Mouse (Mus musculus) spleen, embryonic (tissue): ENCODE data around the gene Gm26620.

Experiments used
- CTCF ChIA-PET: fragments of 350-600 bp; sonication (Branson Sonifier 250); formaldehyde crosslinking; loops from one replicate; lab custom pipeline; 2022; lab: Charles Lee

Gm26620 gene

GRCm38 (mm10) chr1:170907456-170908191 is 22.8 kb downstream of the Gm26620 start:
- CTCF ChIA-PET: interaction anchor here (0.6 to 0.8 kb wide), 5 partner anchors 10 to 86 kb away, joined by 3 to 19 read pairs (median 6); no protein-coding TSS in a partner anchor

DNA sequence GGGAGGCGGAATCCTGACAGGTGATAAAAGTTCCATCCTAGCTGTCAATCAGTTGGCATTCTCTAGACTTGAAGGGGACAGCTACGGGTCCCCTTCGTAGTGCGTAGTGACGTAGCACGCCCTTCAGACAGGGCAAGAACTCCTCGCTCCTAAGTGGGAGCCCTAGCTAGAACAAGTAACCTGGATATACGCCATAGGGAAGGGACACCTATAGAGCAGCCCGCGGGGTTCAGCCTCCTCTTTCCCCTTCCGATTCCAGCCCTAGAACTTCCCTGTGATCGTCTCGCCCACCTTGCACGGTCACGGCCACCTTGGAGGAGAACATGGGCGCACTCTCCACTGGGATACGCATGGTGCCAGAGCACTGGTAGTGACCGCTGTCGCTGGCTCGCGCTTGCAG is 23.5 kb downstream of the Gm26620 start:
- CTCF ChIA-PET: interaction anchor here (0.7 to 0.8 kb wide), 2 partner anchors 35 to 89 kb away, joined by 3 to 6 read pairs; no protein-coding TSS in a partner anchor

GRCm38 (mm10) chr1:170911907-170912660 is 27.2 kb downstream of the Gm26620 start:
- CTCF ChIA-PET: no interaction called here

DNA sequence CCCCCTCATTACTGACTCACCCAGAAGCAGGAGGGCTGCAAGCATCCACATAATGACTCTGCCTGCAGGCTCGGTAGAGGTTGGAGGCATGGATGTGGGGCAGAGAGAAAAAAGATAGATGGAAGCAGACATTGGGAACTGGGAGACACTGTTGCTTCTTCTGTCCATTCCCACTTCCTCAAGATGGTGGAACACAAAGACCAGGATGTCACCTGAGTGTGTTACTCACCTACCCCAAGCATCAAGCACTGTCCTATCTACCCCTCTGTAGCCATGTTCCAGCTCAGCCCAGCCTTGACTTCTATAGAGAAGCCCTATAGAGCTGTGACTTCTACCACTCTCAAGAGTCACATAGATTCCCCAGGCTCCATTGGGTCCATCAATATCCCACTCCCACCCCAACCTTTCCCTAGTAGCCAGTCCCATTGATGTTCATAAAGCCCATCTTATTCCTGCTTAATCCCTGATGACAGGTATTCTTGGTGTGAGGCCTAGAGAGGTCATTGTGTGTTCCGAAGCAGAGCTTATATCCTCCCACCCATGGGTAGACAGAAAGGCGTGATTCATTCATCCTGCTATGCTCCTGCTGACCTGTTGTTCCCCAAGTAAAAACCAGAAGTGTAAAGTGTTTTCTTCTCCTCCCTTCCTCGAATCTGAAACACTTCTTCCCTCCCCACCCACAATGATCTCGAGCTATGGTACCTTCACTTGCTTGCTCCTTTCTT is 28.2 kb downstream of the Gm26620 start, which contains the start of gene Fcrlb:
Fcrlb (minus strand) TSS at position 51 of the 725 bp plus-strand sequence.
- CTCF ChIA-PET: interaction anchor here (0.7 kb wide), 1 partner anchor 496 kb away, joined by 3 read pairs; no protein-coding TSS in a partner anchor

GRCm38 (mm10) chr1:170915657-170916056 is 30.8 kb downstream of the Gm26620 start:
- CTCF ChIA-PET: interaction anchor here (0.6 to 0.9 kb wide), 3 partner anchors 25 to 62 kb away, joined by 3 to 4 read pairs (median 3); no protein-coding TSS in a partner anchor

DNA sequence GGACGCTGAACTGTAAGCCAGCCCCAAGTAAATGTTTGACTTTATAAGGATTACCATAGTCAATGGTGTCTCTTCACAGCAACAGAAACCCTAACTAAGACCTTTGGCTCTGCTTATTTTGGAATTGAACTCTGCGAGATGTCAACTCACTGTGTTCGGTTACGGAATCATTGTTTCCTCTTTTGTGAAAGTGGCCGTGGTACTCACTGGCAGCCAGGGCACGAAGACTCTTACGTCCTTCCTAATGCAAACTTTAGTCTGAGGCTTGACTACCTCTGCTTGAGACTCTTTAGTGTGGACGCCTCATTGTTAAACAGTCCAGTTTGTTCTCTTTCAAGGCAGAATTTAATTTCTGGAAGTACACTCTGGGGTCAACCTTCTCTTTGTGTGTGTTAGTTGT is 34.4 kb downstream of the Gm26620 start:
- CTCF ChIA-PET: interaction anchor here (0.6 kb wide), 1 partner anchor 66 kb away, joined by 3 read pairs; no protein-coding TSS in a partner anchor

GRCm38 (mm10) chr1:170924485-170924884 is 39.6 kb downstream of the Gm26620 start:
- CTCF ChIA-PET: interaction anchor here (0.9 kb wide), 1 partner anchor 14 kb away, joined by 3 read pairs; no protein-coding TSS in a partner anchor

- CTCF ChIA-PET: interaction anchor here (0.5 to 3.5 kb wide), 4 partner anchors 10 to 59 kb away, joined by 3 to 19 read pairs (median 4); no protein-coding TSS in a partner anchor
Observed at GRCm38 (mm10) chr1:170926941-170927340, 42.1 kb downstream of the Gm26620 start.

DNA sequence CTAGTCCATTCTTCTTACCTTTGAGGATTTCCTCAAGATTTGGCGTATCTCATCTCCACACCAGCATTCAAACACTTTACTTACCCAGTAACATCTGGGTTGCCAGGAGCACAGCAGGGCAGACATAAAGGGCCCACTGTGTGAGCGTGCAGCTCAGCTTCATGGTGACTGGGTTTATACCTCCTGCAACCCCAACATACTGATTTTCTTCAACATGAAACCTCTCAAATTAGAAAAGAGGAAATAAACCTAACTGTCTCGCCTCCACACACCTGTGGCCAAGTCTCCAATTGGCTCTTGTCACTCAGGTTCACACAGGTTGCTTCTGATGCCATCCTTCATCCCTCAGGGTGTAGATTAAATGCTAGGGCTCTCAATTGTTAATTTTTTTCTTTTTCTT is 42.5 kb downstream of the Gm26620 start, which contains the start of gene Fcrla:
Fcrla (minus strand) TSS at position 206 of the 400 bp plus-strand sequence.
- CTCF ChIA-PET: interaction anchor here (0.5 to 3.5 kb wide), 3 partner anchors 12 to 59 kb away, joined by 3 to 19 read pairs (median 4); no protein-coding TSS in a partner anchor

DNA sequence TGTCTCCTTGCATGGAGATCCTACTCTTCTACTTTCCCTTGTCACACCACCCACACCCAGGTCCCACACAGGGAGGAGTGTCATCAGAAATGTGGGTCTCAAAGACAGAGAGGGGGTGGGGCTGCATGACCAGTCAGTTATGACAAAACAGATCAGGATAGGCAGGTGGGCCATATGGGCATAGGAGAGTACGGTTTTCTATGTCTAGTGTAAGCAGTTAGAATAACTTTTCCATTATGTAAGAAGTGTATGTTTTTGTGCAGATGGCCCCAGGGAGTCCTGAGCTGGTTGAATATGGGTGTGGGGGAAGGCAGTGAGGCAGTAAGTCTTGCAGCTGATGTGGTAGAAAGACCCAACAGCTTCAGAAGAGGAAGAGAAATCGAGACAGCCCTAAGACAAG is 43.6 kb downstream of the Gm26620 start:
- CTCF ChIA-PET: interaction anchor here (1.1 to 3.5 kb wide), 2 partner anchors 11 to 55 kb away, joined by 3 to 19 read pairs; no protein-coding TSS in a partner anchor

- CTCF ChIA-PET: interaction anchor here (1.1 kb wide), 1 partner anchor 54 kb away, joined by 3 read pairs; no protein-coding TSS in a partner anchor
Observed at GRCm38 (mm10) chr1:170929245-170929644, 44.4 kb downstream of the Gm26620 start.

- CTCF ChIA-PET: interaction anchor here (0.6 kb wide), 1 partner anchor 164 kb away, joined by 4 read pairs; no protein-coding TSS in a partner anchor
Observed at GRCm38 (mm10) chr1:170932043-170932442, 47.2 kb downstream of the Gm26620 start.

GRCm38 (mm10) chr1:170933386-170933920 is 48.6 kb downstream of the Gm26620 start:
- CTCF ChIA-PET: no interaction called here

- CTCF ChIA-PET: no interaction called here
Observed at GRCm38 (mm10) chr1:170933940-170934339, 49.1 kb downstream of the Gm26620 start.

GRCm38 (mm10) chr1:170934383-170934782 is 49.5 kb downstream of the Gm26620 start:
- CTCF ChIA-PET: no interaction called here
